Mouse (Mus musculus): ENCODE measurements around the gene Cpox. TPM values are rescaled to one million over a fixed set of nuclear protein-coding genes. Genes with fewer than 3 reads are reported as not detected.

Gene Cpox
- total RNA-seq, 2 experiments from 2014 or later: 51.6 to 52.7 TPM

- DNase-seq (ENCODE audit: low spot score in 2 of 2): no peak
Observed at GRCm38 (mm10) chr16:58746715-58747114, 76.6 kb downstream of the Cpox start.

- no peak for DNase-seq (ENCODE audit: low spot score in 2 of 2)
Observed at GRCm38 (mm10) chr16:58751314-58751713, 81.2 kb downstream of the Cpox start.

GRCm38 (mm10) chr16:58756191-58756590, 86.1 kb downstream of the Cpox start:
- no peak for DNase-seq (ENCODE audit: low spot score in 2 of 2)

GRCm38 (mm10) chr16:58763076-58763475, 93.0 kb downstream of the Cpox start, which contains the start of gene Olfr172:
Gene Olfr172, minus strand, starts transcription at chr16:58763176.
- no peak for DNase-seq (ENCODE audit: low spot score in 2 of 2)

Small RNAs within 50 kb of the gene (microRNA-seq; reads per million reads assigned to microRNA genes)
- 0 reads per million in 2 experiments for gene Gm27564

Other genes with a start within 250 kb of the Cpox start
- gene St3gal6, start 146.0 kb upstream of the Cpox start, total RNA-seq (2021): 10 to 100 TPM; 13.8 to 14.1 TPM
- gene Gm813, start 53.3 kb upstream of the Cpox start, total RNA-seq (2021): not detected
- not detected for gene E330017A01Rik, start 31.6 kb upstream of the Cpox start, total RNA-seq (2021)
- not detected for gene Gpr15, start 48.8 kb downstream of the Cpox start, total RNA-seq (2021)
- 100 to 1,000 TPM in 1 of 2 experiments, 10 to 100 TPM in 1; 95.5 to 101 TPM for gene Cldnd1, start 57.6 kb downstream of the Cpox start, total RNA-seq (2021)
- gene Olfr172, start 92.9 kb downstream of the Cpox start, total RNA-seq (2021): not detected
- gene Olfr173, start 130.0 kb downstream of the Cpox start, total RNA-seq (2021): not detected
- gene Olfr175-ps1, start 156.5 kb downstream of the Cpox start, total RNA-seq (2021): not detected
- gene Olfr177, start 204.5 kb downstream of the Cpox start, total RNA-seq (2021): not detected
- not detected for gene Olfr178, start 221.8 kb downstream of the Cpox start, total RNA-seq (2021)